Mouse (Mus musculus) midbrain, embryonic 14.5 days (tissue): ENCODE data around the gene Tmem206. TPM values are rescaled to one million over a fixed set of nuclear protein-coding genes. Genes with fewer than 3 reads are reported as not detected.

Experiments
- ATAC-seq: fragments of 200-750 bp; cut with Nextera tagmentation; 2 replicates; pipeline ENCODE4 v1.8.0; 2017; ENCODE audit warnings: moderate number of reproducible peaks, moderate library complexity; ENCODE audit not compliant: low FRiP score, low TSS enrichment
- DNase-seq: peaks from one replicate; pipeline ENCODE4 v3.0.0-alpha.2; 2015
- H3K27ac ChIP-seq: fragments of 300-500 bp; sonication (generic); replicated peaks from 2 replicates; pipeline ENCODE4 v1.5.1; 2014; ENCODE audit warnings: mild to moderate bottlenecking, low read depth, low read length, moderate library complexity
- H3K27me3 ChIP-seq: fragments of 300-500 bp; sonication (generic); 2 replicates; pipeline ENCODE4 v1.6.1; 2014; ENCODE audit warnings: low read length, control low read depth, mixed read lengths; ENCODE audit not compliant: control insufficient read depth, insufficient read depth
- H3K36me3 ChIP-seq: fragments of 300-500 bp; sonication (generic); 2 replicates; pipeline ENCODE4 v1.6.1; 2014; ENCODE audit warnings: low read length, control low read depth; ENCODE audit not compliant: control insufficient read depth, insufficient read depth
- H3K4me1 ChIP-seq: fragments of 300-500 bp; sonication (generic); 2 replicates; pipeline ENCODE4 v1.6.1; 2014; ENCODE audit warnings: mild to moderate bottlenecking, antibody characterized with exemption, low read length, control low read depth; ENCODE audit not compliant: control insufficient read depth, insufficient read depth
- H3K4me2 ChIP-seq: fragments of 300-500 bp; sonication (generic); 2 replicates; pipeline ENCODE4 v1.6.1; 2014; ENCODE audit warnings: mild to moderate bottlenecking, low read length, moderate library complexity
- H3K4me3 ChIP-seq: fragments of 300-500 bp; sonication (generic); replicated peaks from 2 replicates; pipeline ENCODE4 v1.5.1; 2014; ENCODE audit warnings: low read depth, low read length
- H3K9ac ChIP-seq: fragments of 300-500 bp; sonication (generic); replicated peaks from 2 replicates; pipeline ENCODE4 v1.6.1; 2014; ENCODE audit warnings: mild to moderate bottlenecking, low read length, moderate library complexity
- H3K9me3 ChIP-seq: fragments of 300-500 bp; sonication (generic); 2 replicates; pipeline ENCODE4 v1.6.1; 2016; ENCODE audit warnings: low read length, control low read depth, mixed read lengths; ENCODE audit not compliant: control insufficient read depth
- WGBS: fragments of 180-500 bp; shearing (Covaris S2); extraction: QIAGEN DNeasy Blood & Tissue Kit; methylation state at CpG from one replicate; pipeline ENCODE4 v1.1.7; 2014; 5-methylcytosine and 5-hydroxymethylcytosine counted together
- polyA plus RNA-seq: library from polyadenylated mRNA; unstranded; fragments of >200 nt; fragmentation: Nextera tagmentation; extraction: Ambion mirVana; gene quantifications from 2 replicates; pipeline ENCODE4 v1.2.1, GENCODE M21; 2014

Gene Tmem206
- polyA plus RNA-seq, 1 experiment from 2014 or later = 47.1 TPM

DNA sequence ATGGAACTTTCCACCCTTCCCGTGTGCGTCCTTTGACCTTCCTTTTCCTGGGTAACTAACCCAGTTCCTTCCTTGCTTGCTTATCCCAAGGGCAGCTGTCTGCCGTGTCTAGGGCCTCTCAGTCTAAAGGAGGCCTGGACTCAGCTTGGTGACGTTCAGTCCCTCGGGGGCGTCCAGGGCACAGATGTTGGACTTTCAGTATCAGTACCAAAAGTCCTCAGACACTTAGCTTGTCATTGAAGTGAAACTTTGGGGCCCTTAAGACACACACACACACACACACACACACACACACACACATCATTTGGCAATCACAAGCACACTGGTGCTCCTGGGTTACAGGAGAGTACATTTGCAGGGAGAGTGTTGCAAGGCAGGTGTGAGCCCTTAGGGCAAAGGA lies 21.5 kb upstream of the Tmem206 start:
- 79% methylated on average over 6 of the region's 6 CpGs for WGBS
- no peak overlapping the region for H3K4me2 ChIP-seq
- ATAC-seq (no peak), DNase-seq (no peak)
- no peaks in the 10 kb centered on the region for H3K36me3 ChIP-seq
- H3K4me3 ChIP-seq = no peak overlapping the region
- H3K4me1 ChIP-seq = no peaks in the 10 kb centered on the region
- no peak overlapping the region for H3K9ac ChIP-seq
- no peak overlapping the region for H3K27ac ChIP-seq
- no peaks in the 10 kb centered on the region for H3K9me3 ChIP-seq
- H3K27me3 ChIP-seq = no peaks in the 10 kb centered on the region

DNA sequence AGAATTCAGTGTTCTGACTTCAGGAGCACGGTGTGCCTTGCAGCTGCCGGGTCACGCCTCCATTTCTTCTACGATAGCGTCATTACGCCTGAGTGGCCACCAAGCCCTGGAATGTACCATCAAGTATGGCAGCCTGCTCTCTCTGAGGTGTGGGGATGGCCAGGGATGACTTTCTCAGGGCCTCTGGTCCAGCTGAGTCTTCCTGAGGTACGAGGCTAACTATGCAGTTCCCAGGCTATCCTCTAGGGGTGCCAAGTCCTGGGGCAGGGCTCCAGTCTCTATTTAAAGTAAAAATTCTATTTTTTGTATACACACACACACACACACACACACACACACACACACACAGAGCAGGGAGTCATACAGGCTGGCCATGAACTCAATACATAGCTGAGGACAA lies 20.1 kb upstream of the Tmem206 start:
- WGBS = 66% methylated on average over 7 of the region's 7 CpGs
- no peak overlapping the region for H3K4me2 ChIP-seq
- no peak for ATAC-seq
- no peak overlapping the region for H3K27ac ChIP-seq
- H3K36me3 ChIP-seq = no peaks in the 10 kb centered on the region
- no peak overlapping the region for H3K4me3 ChIP-seq
- H3K9ac ChIP-seq = no peak overlapping the region
- H3K27me3 ChIP-seq = no peaks in the 10 kb centered on the region
- peak; percentile 49 for DNase-seq
- H3K4me1 ChIP-seq = no peaks in the 10 kb centered on the region
- no peaks in the 10 kb centered on the region for H3K9me3 ChIP-seq

DNA sequence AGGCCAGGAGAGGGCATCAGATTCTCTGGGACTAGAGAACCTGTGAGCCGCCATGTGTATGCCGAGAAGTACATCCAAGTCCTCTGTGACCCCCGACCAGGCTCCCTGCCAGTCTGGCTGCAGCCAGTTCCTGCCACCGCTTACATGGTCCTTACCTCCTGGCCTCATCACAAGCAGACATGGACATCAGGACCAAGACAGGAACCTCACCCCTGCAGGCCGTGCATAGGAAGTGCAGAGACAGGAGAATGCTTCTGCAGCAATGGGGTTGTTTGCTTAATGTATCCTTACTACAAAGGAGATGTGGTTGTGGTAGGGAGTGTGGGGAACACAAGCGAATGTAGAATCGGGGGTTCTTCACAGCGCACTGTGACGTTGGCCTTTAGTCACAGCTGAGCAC lies 19.4 kb upstream of the Tmem206 start:
- no peaks in the 10 kb centered on the region for H3K4me1 ChIP-seq
- H3K9ac ChIP-seq = no peak overlapping the region
- H3K9me3 ChIP-seq = no peaks in the 10 kb centered on the region
- ATAC-seq (no peak), DNase-seq (no peak)
- WGBS = 90% methylated on average over 9 of the region's 9 CpGs
- no peak overlapping the region for H3K4me2 ChIP-seq
- H3K27me3 ChIP-seq = no peaks in the 10 kb centered on the region
- no peak overlapping the region for H3K27ac ChIP-seq
- H3K36me3 ChIP-seq = no peaks in the 10 kb centered on the region
- H3K4me3 ChIP-seq = no peak overlapping the region

DNA sequence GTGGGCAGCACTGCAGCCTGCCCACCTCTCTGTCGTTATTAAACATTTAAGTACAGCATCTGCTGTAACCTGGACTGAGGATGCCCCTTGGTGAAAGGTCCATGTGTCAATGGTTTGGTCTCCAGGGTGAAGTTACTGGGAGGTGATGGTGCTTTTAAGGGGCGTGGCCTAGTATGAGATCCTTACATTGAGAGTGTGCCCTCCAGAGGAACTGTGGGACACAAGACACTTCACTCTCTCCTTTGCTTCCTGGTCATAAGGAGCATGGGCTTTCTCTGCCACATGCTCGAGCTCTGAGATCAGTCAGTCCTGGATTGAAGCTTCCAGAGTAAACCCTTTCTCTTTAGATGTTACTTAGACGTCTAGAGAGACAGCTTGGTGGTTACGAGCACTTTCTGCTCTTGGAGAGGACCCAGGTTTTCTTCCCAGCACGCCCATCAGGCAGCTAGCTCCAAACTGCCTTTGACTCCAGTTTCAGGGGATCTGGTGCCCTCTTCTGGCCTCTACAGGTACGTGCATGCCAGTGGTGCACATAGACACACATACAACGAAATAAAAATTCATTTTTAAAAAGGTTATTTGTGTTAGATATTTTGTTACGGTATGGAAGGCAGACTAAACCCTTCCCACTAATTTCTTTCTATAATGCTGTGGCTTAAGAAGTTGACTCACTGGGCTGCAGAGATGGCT lies 17.8 kb upstream of the Tmem206 start:
- DNase-seq = no peak
- Histone ChIP-seq H3K4me1 (no peaks in the 10 kb centered on the region), H3K27ac (no peak overlapping the region), H3K27me3 (no peaks in the 10 kb centered on the region), H3K9me3 (no peaks in the 10 kb centered on the region), H3K4me3 (no peak overlapping the region), H3K9ac (no peak overlapping the region), H3K36me3 (no peaks in the 10 kb centered on the region), H3K4me2 (no peak overlapping the region)
- WGBS = 87% methylated on average over 9 of the region's 9 CpGs
- ATAC-seq = no peak

DNA sequence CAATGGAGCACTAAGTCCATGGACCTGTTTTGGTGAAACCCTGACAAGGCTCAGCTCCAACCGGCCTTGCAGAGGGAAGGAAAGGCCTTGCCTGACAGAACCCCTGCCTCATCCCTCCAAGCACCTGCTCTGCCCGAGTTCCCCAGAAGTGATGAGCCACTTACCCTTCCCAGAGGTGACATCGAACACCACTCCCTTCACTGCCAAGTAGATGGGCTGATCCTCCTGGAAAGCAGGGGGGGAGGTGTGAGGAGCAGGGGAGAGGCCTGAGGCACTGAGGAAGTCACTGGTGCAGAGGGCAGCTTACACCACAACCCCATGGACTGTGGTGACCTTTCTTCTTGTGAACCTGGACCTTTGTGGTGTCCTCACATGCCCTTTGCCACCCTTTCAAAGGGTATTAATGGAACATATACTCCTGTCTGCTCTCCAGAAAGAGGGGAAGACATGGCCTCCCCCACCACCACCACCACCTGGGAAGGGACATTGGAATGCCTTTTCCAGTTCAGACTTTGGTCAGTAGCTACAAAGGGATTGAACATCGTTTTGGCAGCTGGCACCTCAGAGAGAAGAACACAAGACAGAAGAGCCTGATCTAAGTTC lies 14.3 kb upstream of the Tmem206 start:
- ATAC-seq = no peak
- H3K4me2 ChIP-seq = no peak overlapping the region
- H3K9ac ChIP-seq = no peak overlapping the region
- no peaks in the 10 kb centered on the region for H3K9me3 ChIP-seq
- H3K4me3 ChIP-seq = no peak overlapping the region
- no peaks in the 10 kb centered on the region for H3K36me3 ChIP-seq
- H3K27ac ChIP-seq = no peak overlapping the region
- WGBS = 77% methylated on average over 4 of the region's 4 CpGs
- H3K4me1 ChIP-seq = no peaks in the 10 kb centered on the region
- no peak for DNase-seq
- no peaks in the 10 kb centered on the region for H3K27me3 ChIP-seq

DNA sequence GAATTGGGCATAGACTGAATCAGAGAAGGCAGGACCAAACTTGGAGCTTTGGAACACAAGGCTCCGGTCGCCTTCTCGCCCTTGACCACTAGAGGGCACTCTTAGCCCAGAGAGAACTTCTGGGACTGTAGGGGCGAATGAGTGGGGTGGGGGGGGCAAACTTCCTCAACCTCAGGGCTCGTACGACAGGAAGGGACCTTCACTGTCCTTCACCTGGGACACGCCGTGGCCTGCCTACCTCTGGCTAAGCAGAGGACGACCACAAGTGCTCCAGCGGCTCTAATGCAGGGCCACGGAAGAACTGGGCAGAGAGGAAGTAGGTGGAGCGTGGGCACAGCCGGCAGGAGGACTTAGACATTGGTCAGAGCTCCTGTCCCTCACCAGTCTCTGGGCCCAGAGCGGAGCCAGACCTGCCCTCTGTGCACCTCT lies 13.2 kb upstream of the Tmem206 start:
- H3K4me3 ChIP-seq = peak overlapping the region; percentile 33
- peak overlapping the region; percentile 46 for H3K4me2 ChIP-seq
- peaks cover 5% of the 10 kb centered on the region; the same call in 1 of the 2 replicates for H3K4me1 ChIP-seq
- H3K9ac ChIP-seq = peak overlapping the region; percentile 6; the same call in 1 of the 2 replicates
- WGBS = under 1% methylated on average over 14 of the region's 14 CpGs
- peak; percentile 77; the same call in 1 of the 2 replicates for ATAC-seq
- no peaks in the 10 kb centered on the region for H3K27me3 ChIP-seq
- no peak overlapping the region for H3K27ac ChIP-seq
- DNase-seq = peak; percentile 89
- no peaks in the 10 kb centered on the region for H3K36me3 ChIP-seq
- no peaks in the 10 kb centered on the region for H3K9me3 ChIP-seq

DNA sequence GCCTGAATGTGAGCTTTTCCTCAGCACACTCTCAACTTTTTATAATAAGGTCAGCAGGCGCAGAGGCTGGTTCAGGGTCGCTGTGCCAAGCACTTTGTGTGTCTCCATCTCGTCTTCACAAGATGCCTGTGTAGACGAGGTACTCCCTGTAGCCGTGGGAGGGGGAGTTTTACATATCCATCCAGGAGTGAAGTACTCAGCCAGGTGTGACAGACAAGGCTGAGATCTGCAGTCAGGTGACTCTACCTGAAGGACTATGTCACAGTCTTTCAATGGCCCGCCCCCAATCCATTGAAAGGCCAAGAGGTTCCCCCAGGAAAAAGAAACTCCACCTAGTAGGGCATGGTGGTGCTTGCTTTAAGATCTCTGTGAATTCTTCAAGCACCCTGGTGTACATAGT lies 12.6 kb upstream of the Tmem206 start:
- Histone ChIP-seq H3K27ac (no peak overlapping the region), H3K9me3 (no peaks in the 10 kb centered on the region), H3K4me1 (peaks cover 5% of the 10 kb centered on the region; the same call in 1 of the 2 replicates), H3K27me3 (no peaks in the 10 kb centered on the region), H3K36me3 (no peaks in the 10 kb centered on the region), H3K4me3 (no peak overlapping the region; the same call in 1 of the 2 replicates), H3K9ac (no peak overlapping the region), H3K4me2 (peak overlapping the region; percentile 46)
- DNase-seq = no peak
- WGBS = 76% methylated on average over 6 of the region's 6 CpGs
- no peak for ATAC-seq

DNA sequence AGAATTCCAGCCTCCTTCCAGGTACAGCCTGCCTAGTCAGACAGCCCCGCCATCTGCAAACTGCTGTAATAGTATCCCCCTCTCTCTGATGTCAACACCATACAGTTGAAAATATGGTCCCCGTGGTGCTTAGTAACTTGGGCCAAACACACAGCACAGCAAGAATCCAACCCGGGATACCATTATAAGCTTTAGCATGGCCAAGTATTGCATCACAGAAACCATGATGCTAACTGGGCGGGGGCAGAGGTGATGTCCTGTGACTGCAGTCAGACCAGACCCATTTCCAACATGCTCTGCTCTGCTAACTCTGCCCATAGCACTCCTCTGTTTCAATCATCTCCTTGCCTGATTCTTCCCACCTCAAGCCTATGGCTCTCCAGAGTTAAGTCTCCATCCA lies 11.8 kb upstream of the Tmem206 start:
- H3K9ac ChIP-seq = no peak overlapping the region
- no peak overlapping the region for H3K4me2 ChIP-seq
- ATAC-seq (no peak), DNase-seq (no peak)
- H3K9me3 ChIP-seq = no peaks in the 10 kb centered on the region
- H3K27me3 ChIP-seq = no peaks in the 10 kb centered on the region
- H3K27ac ChIP-seq = no peak overlapping the region
- H3K4me3 ChIP-seq = no peak overlapping the region
- WGBS = 89% methylated on average over 4 of the region's 4 CpGs
- peaks cover 5% of the 10 kb centered on the region; the same call in 1 of the 2 replicates for H3K4me1 ChIP-seq
- H3K36me3 ChIP-seq = no peaks in the 10 kb centered on the region

DNA sequence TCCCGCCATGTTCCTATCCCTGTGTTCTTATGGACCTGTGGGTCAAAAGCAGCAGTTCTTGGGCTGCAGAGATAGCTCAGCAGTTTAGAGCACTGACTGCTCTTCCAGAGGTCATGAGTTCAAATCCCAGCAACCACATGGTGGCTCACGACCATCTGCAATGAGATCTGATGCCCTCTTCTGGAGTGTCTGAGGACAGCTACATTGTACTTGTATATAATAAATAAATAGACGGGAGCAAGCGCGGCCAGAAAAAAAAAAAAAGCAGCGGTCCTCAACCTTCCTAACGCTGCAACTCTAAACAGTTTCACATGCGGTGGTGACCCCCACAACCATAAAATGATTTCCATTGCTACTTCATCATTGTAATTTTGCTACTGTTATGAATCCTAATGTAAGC lies 8.9 kb upstream of the Tmem206 start:
- no peak for ATAC-seq
- Histone ChIP-seq H3K9me3 (no peaks in the 10 kb centered on the region), H3K36me3 (no peaks in the 10 kb centered on the region), H3K27me3 (no peaks in the 10 kb centered on the region), H3K4me1 (peaks cover 5% of the 10 kb centered on the region; the same call in 1 of the 2 replicates), H3K9ac (peak overlapping the region; percentile 88; the same call in 1 of the 2 replicates), H3K4me2 (peak overlapping the region; percentile 79), H3K4me3 (peak overlapping the region; percentile 64; the same call in 1 of the 2 replicates), H3K27ac (no peak overlapping the region)
- 86% methylated on average over 8 of the region's 8 CpGs for WGBS
- no peak for DNase-seq
